Mouse (Mus musculus) embryo, embryonic 11.5 days (tissue): ENCODE results near the gene Cyp2f2.

Source experiments
- DNase-seq: peaks from one replicate; pipeline ENCODE4 v3.0.0-alpha.2; 2012; ENCODE audit warnings: low read depth, low spot score

Gene Cyp2f2

DNA sequence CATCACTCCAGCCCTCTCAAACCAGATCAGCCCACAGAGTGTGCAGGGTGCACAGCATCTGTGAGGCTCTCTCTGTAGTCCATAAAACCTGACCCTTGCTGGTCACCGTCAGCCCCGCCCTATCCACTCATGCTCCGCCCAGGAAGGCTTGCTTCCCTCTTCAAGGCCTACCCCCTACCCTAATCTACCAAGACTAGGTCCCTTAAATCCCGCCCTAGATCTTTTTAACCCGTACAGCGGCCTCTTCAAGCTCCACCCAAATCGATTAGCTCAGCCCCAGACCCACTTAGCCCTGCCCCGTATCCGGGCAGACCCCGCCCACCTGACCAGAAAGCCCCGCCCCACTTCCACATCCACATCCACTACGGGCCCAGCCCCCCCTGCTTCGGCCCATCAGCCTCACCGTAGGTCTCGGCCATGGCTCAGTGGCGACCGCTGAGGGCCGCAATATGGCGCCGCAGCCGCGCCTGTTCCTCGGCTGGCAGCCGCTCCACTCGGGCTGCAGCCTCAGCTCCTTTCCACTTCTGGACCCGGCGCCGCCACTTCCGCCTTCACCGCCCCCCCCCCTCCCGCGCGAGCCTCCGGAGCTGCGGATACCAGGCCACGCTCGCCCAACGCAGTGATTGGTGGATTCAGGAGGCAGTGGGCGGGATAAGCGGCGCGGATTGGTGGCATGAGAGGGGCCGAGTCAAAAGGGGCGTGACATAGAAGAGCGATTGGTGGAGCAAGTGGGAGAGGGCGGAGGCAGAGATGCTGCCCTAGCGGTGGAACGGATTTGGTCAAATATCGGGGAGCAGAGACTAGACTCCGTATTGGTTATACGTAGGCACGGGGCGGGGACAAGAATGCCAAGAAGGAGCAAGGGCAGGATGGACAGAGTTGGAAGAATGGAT lies 58.9 kb downstream of the Cyp2f2 start, which contains the start of gene Rab4b:
TSS of gene Rab4b (minus strand) at position 573 of the 893 bp plus-strand sequence.
- peak; percentile 100 for DNase-seq

DNA sequence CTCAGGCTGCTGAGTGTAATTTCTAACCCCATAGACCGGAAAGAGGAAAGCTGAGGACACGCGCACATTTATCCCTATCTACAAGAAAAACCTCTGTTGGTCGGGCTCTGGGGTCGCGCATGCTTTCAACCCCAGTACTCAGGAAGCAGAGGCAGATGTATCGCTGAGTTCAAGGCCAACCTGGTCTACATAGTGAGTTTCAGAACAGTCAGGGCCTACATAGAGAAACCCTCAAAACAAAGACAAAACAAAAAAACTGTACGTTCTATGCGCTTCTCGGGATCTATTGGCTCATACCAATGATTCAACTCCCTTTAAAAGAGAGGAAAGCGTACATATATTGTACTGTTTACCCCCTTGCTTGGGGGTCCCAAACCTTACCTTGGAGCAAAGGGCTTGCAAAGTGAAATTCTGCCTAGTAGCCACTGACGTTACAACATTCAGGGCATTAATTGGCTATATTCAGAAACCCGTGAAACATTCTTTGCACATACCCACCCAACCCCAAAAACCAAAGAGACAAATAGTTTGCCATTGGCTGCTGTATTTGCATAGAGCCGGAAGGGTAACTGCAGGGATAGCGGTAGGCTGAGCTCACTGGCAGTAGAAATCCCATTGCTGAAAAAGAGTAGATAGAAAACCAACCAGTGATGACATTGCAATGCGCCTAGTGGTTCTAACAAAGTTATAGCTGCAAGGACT lies 59.7 kb downstream of the Cyp2f2 start:
- no peak for DNase-seq

DNA sequence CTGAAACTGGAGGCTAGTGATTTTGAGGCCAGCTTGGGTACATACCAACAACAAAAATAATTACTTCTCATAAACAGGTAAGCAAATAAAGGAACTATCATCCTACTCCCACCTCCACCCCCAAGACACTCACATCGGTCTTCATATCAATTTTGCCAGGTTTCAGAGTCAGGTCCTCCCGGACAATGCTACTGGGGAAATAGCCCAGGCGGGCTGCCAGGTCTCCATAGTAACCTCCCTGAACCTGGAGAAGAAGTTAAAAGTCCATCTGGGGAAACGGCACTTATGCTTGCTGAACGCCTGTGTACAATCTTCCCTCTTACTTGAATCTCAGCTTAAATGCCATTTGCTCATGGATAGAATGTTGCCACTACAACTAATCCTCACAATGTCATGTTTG lies 60.3 kb downstream of the Cyp2f2 start:
- no peak for DNase-seq

DNA sequence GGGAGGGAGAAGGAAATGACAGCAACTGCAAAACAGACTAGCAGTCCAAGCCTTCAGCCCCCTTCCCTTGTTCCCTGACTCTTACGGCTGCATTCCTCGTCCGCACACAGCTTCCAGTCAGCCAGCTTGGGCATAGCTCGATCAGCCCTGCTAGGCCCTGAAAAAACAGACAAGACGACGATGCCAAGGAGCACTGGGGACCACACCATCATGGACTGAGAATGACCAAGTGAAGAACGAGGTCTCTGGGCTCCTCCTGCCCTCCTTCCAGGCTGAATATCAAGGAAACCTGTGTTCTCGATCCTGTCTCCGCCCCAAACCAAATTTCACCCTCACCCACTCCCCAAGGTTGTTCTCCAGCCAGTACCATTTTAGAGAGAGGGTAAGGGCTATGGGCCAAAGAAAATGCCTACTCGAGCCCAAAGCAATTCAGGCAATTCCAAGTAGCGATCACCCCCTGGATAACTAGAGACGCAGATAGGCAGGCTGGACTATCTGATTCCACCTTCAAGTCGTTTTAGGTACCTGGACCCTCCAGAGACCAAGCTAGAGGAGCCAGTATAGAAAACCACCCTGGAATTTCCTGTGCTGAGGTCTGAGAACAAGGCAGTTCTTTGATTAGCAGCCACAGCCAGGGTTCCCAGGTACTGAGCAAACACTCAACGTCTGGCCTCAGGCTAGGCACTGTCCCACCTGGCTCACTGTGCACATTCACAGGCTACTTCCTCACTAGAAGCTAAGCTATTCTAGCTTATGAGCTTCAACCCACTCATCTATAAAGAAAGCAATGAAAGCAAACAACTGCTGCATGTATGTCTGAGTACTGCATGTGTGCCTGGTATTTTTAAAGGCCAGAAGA lies 61.4 kb downstream of the Cyp2f2 start, which contains the start of the genes Gm21983 and Mia:
TSS of gene Gm21983 (minus strand) at position 250 of the 859 bp plus-strand sequence.
TSS of gene Mia (minus strand) at position 321 of the 859 bp plus-strand sequence.
- no peak for DNase-seq

DNA sequence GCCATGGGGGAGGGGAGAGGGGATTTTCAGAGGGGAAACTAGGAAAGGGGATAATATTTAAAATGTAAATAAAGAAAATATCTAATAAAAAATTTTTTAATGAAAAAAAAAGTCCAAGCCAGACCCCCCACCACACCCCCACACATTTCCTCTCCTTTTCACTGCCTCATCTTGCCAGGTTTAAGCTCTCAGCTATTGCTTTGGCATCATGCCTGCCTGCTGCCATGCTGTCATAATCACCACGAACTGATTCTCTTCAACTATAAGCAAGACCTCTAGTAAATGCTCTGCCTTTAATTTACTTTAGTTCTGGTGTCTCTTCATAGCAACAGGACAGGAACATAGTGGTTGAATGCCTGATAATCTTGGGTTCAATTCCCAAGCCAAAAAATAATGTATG lies 62.8 kb downstream of the Cyp2f2 start:
- DNase-seq = no peak
